Mouse (Mus musculus) hindbrain, embryonic 14.5 days (tissue): ENCODE data around the gene Cxcl9. TPM values are rescaled to one million over a fixed set of nuclear protein-coding genes. Genes with fewer than 3 reads are reported as not detected.

Experiments
- polyA plus RNA-seq: library from polyadenylated mRNA; unstranded; fragments of >200 nt; fragmentation: Nextera tagmentation; extraction: Ambion mirVana; gene quantifications from 2 replicates; pipeline ENCODE4 v1.2.1, GENCODE M21; 2014

The Cxcl9 gene
- polyA plus RNA-seq, 1 experiment from 2014 or later: not detected

Other genes with a start within 250 kb of the Cxcl9 start
- 377 and 384 TPM in 2 replicates for gene G3bp2, start 244.4 kb downstream of the Cxcl9 start, polyA plus RNA-seq
- gene Uso1, start 190.1 kb downstream of the Cxcl9 start, polyA plus RNA-seq: 27.4 and 30.9 TPM in 2 replicates
- gene U90926, start 112.7 kb downstream of the Cxcl9 start, polyA plus RNA-seq: not detected in 2 replicates
- 0.34 and 0.84 TPM in 2 replicates for gene Ppef2, start 71.8 kb downstream of the Cxcl9 start, polyA plus RNA-seq
- 22.1 and 25.1 TPM in 2 replicates for gene Naaa, start 49.9 kb downstream of the Cxcl9 start, polyA plus RNA-seq
- 28.5 and 29.3 TPM in 2 replicates for gene Sdad1, start 17.6 kb downstream of the Cxcl9 start, polyA plus RNA-seq
- 6.0 and 9.3 TPM in 2 replicates for gene Art3, start 3.7 kb upstream of the Cxcl9 start, polyA plus RNA-seq
- gene Cxcl10, start 20.8 kb upstream of the Cxcl9 start, polyA plus RNA-seq: 0.24 TPM in 1 of 2 replicates, not detected in the other
- gene Nup54, start 107.1 kb upstream of the Cxcl9 start, polyA plus RNA-seq: 51.5 and 59.4 TPM in 2 replicates
- gene Scarb2, start 178.8 kb upstream of the Cxcl9 start, polyA plus RNA-seq: 18.9 and 20.2 TPM in 2 replicates
- gene Fam47e, start 227.0 kb upstream of the Cxcl9 start, polyA plus RNA-seq: 1.3 TPM in 2 replicates